Mouse (Mus musculus) subcutaneous adipose tissue, adult 2 months (tissue): ENCODE data around the gene Vmn1r126. TPM values are rescaled to one million over a fixed set of nuclear protein-coding genes. Genes with fewer than 3 reads are reported as not detected.

ENCODE experiments used
- polyA plus RNA-seq: library from polyadenylated mRNA; depleted of rRNA; stranded (reverse); fragments of >200 nt; gene quantifications from 2 replicates; pipeline ENCODE4 v1.2.3, GENCODE M21; 2012; ENCODE audit warnings: low replicate concordance; rRNA removed

The Vmn1r126 gene
- not detected in 2 replicates for polyA plus RNA-seq

DNA sequence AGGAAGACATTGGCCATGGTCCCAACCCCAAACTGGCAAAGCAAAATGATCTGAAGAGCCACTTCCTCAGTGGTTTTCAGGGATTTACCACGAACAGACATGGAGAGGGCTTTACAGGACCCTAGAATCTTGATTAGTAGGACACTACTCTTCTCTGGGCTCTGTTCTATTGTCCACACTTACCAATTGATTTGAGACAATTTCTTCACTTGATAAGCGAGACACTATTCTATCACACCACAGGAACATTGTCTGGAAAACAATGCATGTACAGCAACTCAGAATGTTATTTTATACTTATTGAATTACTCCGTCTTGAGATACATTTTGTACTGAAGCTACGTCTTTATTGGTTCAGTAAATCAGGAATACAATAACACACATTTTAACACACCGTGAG lies at the start of gene Vmn1r126:
Gene Vmn1r126 (minus strand): TSS at position 101 of the 400 bp plus-strand sequence.

DNA sequence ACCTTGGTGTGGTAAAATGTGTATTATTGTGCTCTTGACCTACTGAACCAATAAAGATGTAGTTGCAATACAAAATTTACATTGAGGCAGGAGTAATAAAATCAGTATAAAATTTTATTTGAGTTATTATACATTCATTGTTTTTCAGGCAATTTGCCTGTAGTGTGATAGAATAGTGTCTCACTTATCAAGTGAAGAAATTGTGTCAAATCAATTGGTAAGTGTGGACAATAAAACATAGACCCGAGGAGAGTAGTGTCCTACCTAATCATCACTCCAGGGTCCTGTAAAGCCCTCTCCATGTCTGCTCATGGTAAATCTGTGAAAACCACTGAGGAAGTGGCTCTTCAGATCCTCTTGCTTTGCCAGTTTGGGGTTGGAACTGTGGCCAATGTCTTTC lies 47.8 kb upstream of the Vmn1r126 start, which contains the start of gene Vmn1r128:
Gene Vmn1r128 (plus strand): TSS at position 301 of the 400 bp plus-strand sequence.

DNA sequence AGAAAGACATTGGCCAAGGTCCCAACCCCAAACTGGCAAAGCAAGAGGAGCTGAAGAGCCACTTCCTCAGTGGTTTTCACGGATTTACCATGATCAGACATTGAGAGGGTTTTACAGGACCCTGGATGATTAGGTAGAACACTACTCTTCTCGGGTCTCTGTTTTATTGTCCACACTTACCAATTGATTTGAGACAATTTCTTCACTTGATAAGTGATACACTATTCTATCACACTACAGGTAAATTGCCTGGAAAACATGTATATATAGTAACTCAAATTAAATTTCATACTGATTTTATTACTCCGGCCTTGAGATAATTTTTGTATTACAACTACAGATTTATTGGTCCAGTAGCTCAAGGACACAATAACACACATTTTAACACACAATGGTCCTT lies 18.5 kb upstream of the Vmn1r126 start, which contains the start of gene Vmn1r127:
Gene Vmn1r127 (minus strand): TSS at position 101 of the 400 bp plus-strand sequence.

DNA sequence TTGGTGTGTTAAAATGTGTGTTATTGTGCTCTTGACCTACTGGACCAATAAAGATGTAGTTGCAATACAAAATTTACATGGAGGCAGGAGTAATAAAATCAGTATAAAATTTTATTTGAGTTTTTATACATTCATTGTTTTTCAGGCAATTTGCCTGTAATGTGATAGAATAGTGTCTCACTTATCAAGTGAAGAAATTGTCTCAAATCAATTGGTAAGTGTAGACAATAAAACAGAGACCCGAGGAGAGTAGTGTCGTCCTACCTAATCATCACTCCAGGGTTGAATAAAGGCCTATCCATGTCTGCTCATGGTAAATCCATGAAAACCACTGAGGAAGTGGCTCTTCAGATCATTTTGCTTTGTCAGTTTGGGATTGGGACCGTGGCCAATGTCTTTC lies 29.4 kb downstream of the Vmn1r126 start, which contains the start of gene Vmn1r125:
Gene Vmn1r125 (plus strand): TSS at position 301 of the 400 bp plus-strand sequence.

DNA sequence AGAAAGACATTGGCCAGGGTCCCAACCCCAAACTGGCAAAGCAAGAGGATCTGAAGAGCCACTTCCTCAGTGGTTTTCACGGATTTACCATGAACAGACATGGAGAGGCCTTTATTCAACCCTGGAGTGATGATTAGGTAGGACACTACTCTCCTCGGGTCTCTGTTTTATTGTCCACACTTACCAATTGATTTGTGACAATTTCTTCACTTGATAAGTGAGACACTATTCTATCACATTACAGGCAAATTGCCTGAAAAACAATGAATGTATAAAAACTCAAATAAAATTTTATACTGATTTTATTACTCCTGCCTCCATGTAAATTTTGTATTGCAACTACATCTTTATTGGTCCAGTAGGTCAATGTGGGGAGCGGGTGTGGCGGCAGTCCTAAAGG lies 40.8 kb downstream of the Vmn1r126 start, which contains the start of gene Vmn1r124:
Gene Vmn1r124 (minus strand): TSS at position 101 of the 400 bp plus-strand sequence.

Other genes starting within 250 kb of the Vmn1r126 start
- gene Vmn1r120, start 247.7 kb downstream of the Vmn1r126 start, polyA plus RNA-seq: not detected in 2 replicates
- gene Vmn1r121, start 203.0 kb downstream of the Vmn1r126 start, polyA plus RNA-seq: not detected in 2 replicates
- not detected in 2 replicates for gene Vmn1r122, start 167.3 kb downstream of the Vmn1r126 start, polyA plus RNA-seq
- gene Vmn1r123, start 139.3 kb downstream of the Vmn1r126 start, polyA plus RNA-seq: not detected in 2 replicates
- gene Gm5157, start 111.0 kb downstream of the Vmn1r126 start, polyA plus RNA-seq: not detected in 2 replicates
- gene Vmn1r124, start 40.9 kb downstream of the Vmn1r126 start, polyA plus RNA-seq: not detected in 2 replicates
- gene Vmn1r125, start 29.3 kb downstream of the Vmn1r126 start, polyA plus RNA-seq: not detected in 2 replicates
- gene Vmn1r127, start 18.4 kb upstream of the Vmn1r126 start, polyA plus RNA-seq: not detected in 2 replicates
- not detected in 2 replicates for gene Vmn1r128, start 47.9 kb upstream of the Vmn1r126 start, polyA plus RNA-seq
- not detected in 2 replicates for gene Vmn1r129, start 59.8 kb upstream of the Vmn1r126 start, polyA plus RNA-seq
- not detected in 2 replicates for gene Gm6882, start 131.3 kb upstream of the Vmn1r126 start, polyA plus RNA-seq
- not detected in 2 replicates for gene Vmn1r130, start 210.3 kb upstream of the Vmn1r126 start, polyA plus RNA-seq
- gene Vmn1r131, start 244.6 kb upstream of the Vmn1r126 start, polyA plus RNA-seq: not detected in 2 replicates